Comparison of ENCODE assay signal across 8 mouse cellular contexts in genomic region chr3:89730350-89731331, GRCm38 (mm10). TPM values are rescaled to one million over a fixed set of nuclear protein-coding genes. Genes with fewer than 3 reads are reported as not detected.
A peak's percentile ranks its signal among the peaks of the same experiment; 100 is the strongest.
DNase-seq lines count a peak whose midpoint lies in the region; ATAC-seq lines count a peak whose summit lies in the region.

No protein-coding gene starts in this region.

- WGBS in hindbrain, embryonic 12.5 days: 3% methylated on average over 32 of the region's 32 CpGs

- H3K9ac ChIP-seq in hindbrain, embryonic 12.5 days: peak overlapping the region; percentile 13

- 0 out of 2 replicates have a peak overlapping the region, but pooled peaks have one; percentile 23 for H3K27ac ChIP-seq in hindbrain, embryonic 12.5 days

- H3K27me3 ChIP-seq in hindbrain, embryonic 12.5 days: no peaks in the 10 kb centered on the region

- H3K9me3 ChIP-seq in hindbrain, embryonic 12.5 days (replicated peaks): no peaks in the 10 kb centered on the region

- peak; percentile 76 for ATAC-seq in hindbrain, embryonic 12.5 days (ENCODE audit: low FRiP score)
- ATAC-seq in megakaryocyte progenitor cell, adult 5-6 weeks (replicated peaks; ENCODE audit: poor library complexity): peak; percentile 95

- DNase-seq in ZHBTc4 (ENCODE audit: low read depth, low spot score): peak; percentile 95
- peak; percentile 55 to 68 for DNase-seq in cerebellum, postnatal 10 days
- DNase-seq in frontal cortex, postnatal 10 days (ENCODE audit: low spot score in 2 of 2): peak; percentile 52 to 55
- peak; percentile 59 to 66 for DNase-seq in left cerebral cortex, postnatal 14 days (ENCODE audit: low spot score in 2 of 2)
- DNase-seq in right cerebral cortex, postnatal 14 days: peak; percentile 49
- DNase-seq in urinary bladder, postnatal 36 days (ENCODE audit: low spot score in 2 of 2): peak; percentile 86 to 92

- H3K4me2 ChIP-seq in hindbrain, embryonic 12.5 days (replicated peaks): peak overlapping the region; percentile 67

- intact Hi-C loops in left cerebral cortex, postnatal 14 days (cut with DNase I): loop anchor here (2.0 kb wide), 1 partner anchor 42 kb away; the partner anchor contains the start of gene Ube2q1

- peaks cover 1% of the 10 kb centered on the region for H3K36me3 ChIP-seq in hindbrain, embryonic 12.5 days

- H3K4me3 ChIP-seq in hindbrain, embryonic 12.5 days: peak overlapping the region; percentile 43

- H3K4me1 ChIP-seq in hindbrain, embryonic 12.5 days: peaks cover 17% of the 10 kb centered on the region

RNA-seq across cellular contexts. Expression of gene Adar, which starts 15.8 kb away (rescaled TPM):
- 23.4 and 24.1 TPM in 2 replicates for polyA plus RNA-seq in hindbrain, embryonic 12.5 days (2016; fragmentation: Nextera tagmentation; extraction: Ambion mirVana)
- total RNA-seq in left cerebral cortex, postnatal 14 days (2021): 100 to 1,000 TPM; 115 to 117 TPM
- 20.4 and 23.7 TPM in 2 replicates for total RNA-seq in megakaryocyte progenitor cell, adult 5-6 weeks (2015)
- total RNA-seq in megakaryocyte progenitor cell, adult 5-6 weeks (2017): 23.2 and 29.9 TPM in 2 replicates

RNA-seq across cellular contexts. Expression of gene Chrnb2, which starts 33.8 kb away (rescaled TPM):
- polyA plus RNA-seq in hindbrain, embryonic 12.5 days (2016; fragmentation: Nextera tagmentation; extraction: Ambion mirVana): 26.7 and 26.8 TPM in 2 replicates
- total RNA-seq in left cerebral cortex, postnatal 14 days (2021): 10 to 100 TPM; 23.1 to 24.9 TPM
- total RNA-seq in megakaryocyte progenitor cell, adult 5-6 weeks (2015): 0.22 and 0.71 TPM in 2 replicates
- 0.30 and 0.37 TPM in 2 replicates for total RNA-seq in megakaryocyte progenitor cell, adult 5-6 weeks (2017)

RNA-seq across cellular contexts. Expression of gene Ube2q1, which starts 42.8 kb away (rescaled TPM):
- polyA plus RNA-seq in hindbrain, embryonic 12.5 days (2016; fragmentation: Nextera tagmentation; extraction: Ambion mirVana): 19.2 and 19.9 TPM in 2 replicates
- total RNA-seq in left cerebral cortex, postnatal 14 days (2021): 10 to 100 TPM; 83.6 to 84.4 TPM
- 92.5 and 110 TPM in 2 replicates for total RNA-seq in megakaryocyte progenitor cell, adult 5-6 weeks (2015)
- 98.1 and 128 TPM in 2 replicates for total RNA-seq in megakaryocyte progenitor cell, adult 5-6 weeks (2017)

Comparison
In these comparisons a context has a peak if more than half of its experiments do, and no peak if none do; other contexts are left out.
1. Peak in every context shown above with its lines: DNase-seq, ATAC-seq, H3K4me3 ChIP-seq and H3K27ac ChIP-seq.
2. RNA of gene Chrnb2, which starts 33.8 kb away (total RNA-seq): 23.1 to 24.9 TPM in left cerebral cortex, postnatal 14 days; 0.22 to 0.71 TPM in megakaryocyte progenitor cell, adult 5-6 weeks; every median in the first group is over 10 times any median in the second.